Mouse (Mus musculus) heart, adult 2 months (tissue): Measurements from ENCODE around the gene Trpc4.

Experiments
- CTCF ChIP-seq: fragments of 200-600 bp; IDR thresholded peaks from 2 replicates; pipeline ENCODE4 v1.8.1; 2022; ENCODE audit warnings: antibody characterized with exemption, mild to moderate bottlenecking, moderate library complexity
- EP300 ChIP-seq: fragments of 200-500 bp; IDR thresholded peaks from 2 replicates; pipeline ENCODE4 v1.6.1; 2011; ENCODE audit warnings: low read depth, low read length, control low read depth; ENCODE audit not compliant: insufficient read depth
- POLR2A ChIP-seq: fragments of 200-500 bp; IDR thresholded peaks from 2 replicates; pipeline ENCODE4 v1.6.1; 2011; ENCODE audit warnings: mild to moderate bottlenecking, low read depth, low read length, control low read depth; ENCODE audit not compliant: insufficient read depth

GRCm38 (mm10) chr3:54177296-54177695, 21.5 kb downstream of the Trpc4 start:
- TF ChIP-seq POLR2A (no peak), CTCF (no peak), EP300 (no peak)
